Mouse (Mus musculus) left cerebral cortex, adult 6 months (tissue): ENCODE measurements around the gene Tmem231. TPM values are rescaled to one million over a fixed set of nuclear protein-coding genes. Genes with fewer than 3 reads are reported as not detected.

Experiments used
- long read RNA-seq, 2 experiments: library from polyadenylated mRNA; unstranded; transcript quantifications; one replicate each; pipeline ENCODE4 v2.0.0; 2019 to 2020
- polyA plus RNA-seq: library from polyadenylated mRNA; unstranded; fragments of <200 nt; fragmentation: Nextera tagmentation; gene quantifications from 2 replicates; pipeline ENCODE4 v1.2.3, GENCODE M21; 2021

Tmem231 gene
- 8.2 and 9.0 TPM in 2 replicates for polyA plus RNA-seq
- long read RNA-seq, experiment 1, transcript Tmem231-201 (7 exons, 2,984 nt), result major isoform, 43 of 54 reads
- long read RNA-seq, experiment 1, partial matches to known transcripts, result 4 of 54 reads
- long read RNA-seq, experiment 1, other reads (novel, unspliced or antisense), result 7 of 54 reads
- long read RNA-seq, experiment 2, transcript Tmem231-201 (7 exons, 2,984 nt), result major isoform, 12 of 27 reads
- long read RNA-seq, experiment 2, partial matches to known transcripts, result 1 of 27 reads
- long read RNA-seq, experiment 2, other reads (novel, unspliced or antisense), result 14 of 27 reads

DNA sequence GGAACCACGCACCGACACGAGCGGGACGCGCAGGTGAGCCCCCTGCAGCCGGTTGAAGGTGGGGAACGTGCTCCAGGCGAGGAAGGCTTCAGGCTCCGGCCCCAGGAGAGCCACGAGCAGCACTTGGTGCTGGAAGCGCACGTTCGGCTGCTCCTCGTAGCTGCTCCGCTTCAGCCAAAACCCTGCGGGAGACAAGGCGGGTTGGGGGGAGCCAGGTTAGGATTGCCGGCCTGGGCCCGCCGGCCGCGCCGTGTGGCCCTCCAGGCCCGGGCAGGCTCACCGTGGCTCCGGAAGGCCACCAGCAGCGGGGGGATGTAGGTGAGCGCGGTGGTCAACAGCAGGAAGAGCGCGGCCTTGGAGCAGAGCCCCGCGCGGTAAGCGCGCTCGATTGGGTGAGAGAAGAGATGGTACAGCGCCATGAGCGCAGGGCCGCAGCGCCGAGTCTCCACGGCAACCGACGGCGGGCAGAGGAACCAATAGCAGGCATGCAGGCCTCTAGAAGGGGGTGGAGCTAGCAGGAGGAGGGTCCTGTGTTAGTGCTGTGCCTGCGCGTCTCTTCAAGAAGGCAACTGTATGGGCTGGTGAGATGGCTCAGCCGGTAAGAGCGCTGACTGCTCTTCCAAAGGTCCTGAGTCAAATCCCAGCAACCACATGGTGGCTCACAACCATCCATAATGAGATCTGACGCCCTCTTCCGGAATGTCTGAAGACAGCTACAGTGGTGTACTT, at the start of gene Tmem231:
Gene Tmem231 (minus strand): TSS at position 534 of the 729 bp plus-strand sequence.

DNA sequence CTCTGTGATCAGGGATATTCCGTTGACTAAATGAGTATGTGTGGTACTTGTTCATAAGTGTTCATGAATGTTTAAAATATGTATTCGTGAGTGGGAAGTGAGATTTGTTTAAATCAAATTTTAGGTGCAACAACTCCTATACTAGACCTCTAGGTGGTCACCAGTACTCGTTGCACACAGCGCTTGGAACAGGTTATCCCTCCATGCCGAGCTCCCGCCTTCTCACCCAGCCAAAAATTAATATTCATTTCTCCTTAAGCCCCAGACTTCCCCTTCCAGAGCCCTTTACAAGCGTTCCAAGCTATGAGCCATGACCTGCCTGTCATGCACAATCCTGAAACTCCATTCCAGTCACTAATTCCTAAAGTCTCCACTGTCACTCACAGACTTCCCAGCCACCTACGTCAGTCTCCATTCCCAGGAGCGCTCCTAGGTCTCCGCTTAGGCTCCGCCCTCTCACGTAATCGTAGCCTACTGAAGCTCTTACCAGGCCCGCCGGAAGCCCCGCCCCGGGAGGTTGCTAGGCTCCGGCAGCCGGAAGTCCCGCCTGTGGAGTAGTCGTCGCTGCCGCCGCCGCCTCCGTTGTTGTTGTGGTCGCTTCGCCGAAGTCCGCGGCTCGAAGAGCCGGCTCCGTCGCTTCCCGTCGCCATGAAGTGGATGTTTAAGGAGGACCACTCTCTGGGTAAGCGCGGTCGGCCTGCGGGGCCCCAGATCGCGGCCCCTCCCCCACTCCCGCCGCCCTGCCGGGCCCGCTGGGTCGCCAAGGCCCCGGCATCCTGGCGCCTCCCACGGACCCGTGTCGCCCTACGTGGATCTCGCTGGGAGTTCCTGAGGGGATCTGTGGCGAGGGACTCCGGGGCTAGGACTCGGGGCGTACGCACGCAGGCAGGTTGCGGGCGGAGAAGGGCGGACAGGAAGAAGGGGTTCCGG, 6.8 kb upstream of the Tmem231 start, which contains the start of gene Gabarapl2:
Gene Gabarapl2 (plus strand): TSS at position 533 of the 930 bp plus-strand sequence.

DNA sequence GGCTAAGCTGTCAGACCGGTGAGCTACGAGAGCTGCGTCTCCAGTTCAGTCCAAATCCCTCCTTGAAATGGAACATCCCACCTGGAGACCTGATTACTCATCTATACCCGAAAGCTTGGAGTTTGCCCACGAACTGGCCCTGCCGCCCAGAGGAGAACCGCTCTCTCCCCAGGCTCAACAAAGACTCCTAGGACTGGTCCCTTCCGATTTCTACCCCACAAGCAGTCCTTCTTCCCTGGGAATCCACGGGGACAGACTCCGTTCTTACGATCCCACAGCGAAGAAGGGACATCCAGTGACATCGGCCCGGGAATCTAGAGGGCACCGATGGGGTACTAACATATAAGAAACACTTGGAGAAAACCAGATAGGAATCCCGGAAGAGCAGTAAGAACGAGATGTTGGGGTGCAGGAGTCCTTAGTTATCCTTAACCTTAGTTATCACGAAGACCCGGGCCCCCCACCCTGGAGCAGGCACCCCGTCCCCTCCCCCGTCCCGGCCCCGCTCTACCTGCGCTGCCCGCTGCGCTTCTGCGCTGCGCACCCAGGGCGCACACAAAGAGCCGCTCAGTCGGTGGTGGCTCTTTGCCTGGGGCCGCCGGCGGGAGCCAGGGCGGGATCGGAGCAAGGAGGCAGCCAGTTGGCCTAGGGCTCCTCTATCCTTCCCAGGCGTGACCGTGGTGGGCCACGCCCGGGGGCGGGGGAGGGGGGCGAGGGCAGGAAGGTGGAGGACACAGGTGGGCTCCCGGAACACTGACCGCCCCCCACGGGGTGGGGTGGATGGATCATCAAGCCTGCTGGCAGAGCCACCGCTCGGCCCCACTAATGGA, 23.8 kb downstream of the Tmem231 start, which contains the start of gene Chst5:
Gene Chst5 (minus strand): TSS at position 827 of the 830 bp plus-strand sequence.

DNA sequence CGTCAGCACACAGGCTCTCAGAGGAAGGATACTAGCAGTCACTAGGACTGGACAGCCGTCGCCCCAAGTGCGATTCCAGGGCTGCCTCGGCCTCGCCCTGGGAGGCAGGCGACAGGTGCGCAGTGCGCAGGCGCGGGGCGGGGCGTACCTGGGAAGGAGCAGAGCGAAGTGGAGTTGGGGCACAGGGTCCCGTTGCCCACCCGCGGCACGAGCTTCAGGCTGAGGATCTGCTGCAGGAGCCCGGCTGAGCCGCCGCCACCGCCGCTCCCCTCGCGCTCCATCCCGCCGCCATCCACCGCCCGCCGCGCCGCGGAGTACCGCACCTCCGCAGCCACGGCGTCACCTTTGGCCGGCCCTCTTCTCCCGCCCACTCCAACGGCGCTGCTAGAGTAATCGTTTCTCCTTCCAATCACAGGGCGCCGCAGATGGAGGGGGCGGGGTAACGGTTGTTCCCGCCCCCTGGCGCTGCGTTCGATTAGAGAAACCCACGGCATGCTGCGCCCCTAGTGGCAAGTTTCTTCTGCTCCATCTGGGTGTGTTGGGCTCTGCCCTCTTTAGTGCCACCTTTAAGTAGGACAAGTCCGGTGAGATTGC, 57.2 kb downstream of the Tmem231 start, which contains the start of gene Tmem170:
Gene Tmem170 (minus strand): TSS at position 396 of the 594 bp plus-strand sequence.

Other genes with a start within 250 kb of the Tmem231 start
- not detected in 2 replicates for gene Ctrb1, start 242.9 kb downstream of the Tmem231 start, polyA plus RNA-seq
- gene Bcar1, start 190.1 kb downstream of the Tmem231 start, polyA plus RNA-seq, result 18.2 and 26.9 TPM in 2 replicates
- 163 and 191 TPM in 2 replicates for gene Cfdp1, start 79.6 kb downstream of the Tmem231 start, polyA plus RNA-seq
- gene Tmem170, start 57.1 kb downstream of the Tmem231 start, polyA plus RNA-seq, result 3.8 and 5.4 TPM in 2 replicates
- gene Chst5, start 23.4 kb downstream of the Tmem231 start, polyA plus RNA-seq, result 1.3 and 2.1 TPM in 2 replicates
- gene Gabarapl2, start 6.8 kb upstream of the Tmem231 start, polyA plus RNA-seq, result 492 and 602 TPM in 2 replicates
- gene Adat1, start 58.4 kb upstream of the Tmem231 start, polyA plus RNA-seq, result 1.7 TPM in 2 replicates
- 48.2 and 71.0 TPM in 2 replicates for gene Kars, start 77.4 kb upstream of the Tmem231 start, polyA plus RNA-seq
- 36.8 and 47.5 TPM in 2 replicates for gene Terf2ip, start 77.5 kb upstream of the Tmem231 start, polyA plus RNA-seq
- gene Gm6793, start 81.2 kb upstream of the Tmem231 start, polyA plus RNA-seq, result not detected in 2 replicates